Mouse (Mus musculus) activated CD4-positive, CD25-positive, alpha-beta regulatory T cell, adult 9 weeks (primary cell): ENCODE results near the gene Epha6. TPM values are rescaled to one million over a fixed set of nuclear protein-coding genes. Genes with fewer than 3 reads are reported as not detected.

Source experiments
- polyA plus RNA-seq: library from polyadenylated mRNA; unstranded; fragments of 100-300 nt; shearing (Covaris generic); gene quantifications from one replicate; pipeline ENCODE4 v1.2.1, GENCODE M21; 2017

The Epha6 gene
- polyA plus RNA-seq, result not detected

DNA sequence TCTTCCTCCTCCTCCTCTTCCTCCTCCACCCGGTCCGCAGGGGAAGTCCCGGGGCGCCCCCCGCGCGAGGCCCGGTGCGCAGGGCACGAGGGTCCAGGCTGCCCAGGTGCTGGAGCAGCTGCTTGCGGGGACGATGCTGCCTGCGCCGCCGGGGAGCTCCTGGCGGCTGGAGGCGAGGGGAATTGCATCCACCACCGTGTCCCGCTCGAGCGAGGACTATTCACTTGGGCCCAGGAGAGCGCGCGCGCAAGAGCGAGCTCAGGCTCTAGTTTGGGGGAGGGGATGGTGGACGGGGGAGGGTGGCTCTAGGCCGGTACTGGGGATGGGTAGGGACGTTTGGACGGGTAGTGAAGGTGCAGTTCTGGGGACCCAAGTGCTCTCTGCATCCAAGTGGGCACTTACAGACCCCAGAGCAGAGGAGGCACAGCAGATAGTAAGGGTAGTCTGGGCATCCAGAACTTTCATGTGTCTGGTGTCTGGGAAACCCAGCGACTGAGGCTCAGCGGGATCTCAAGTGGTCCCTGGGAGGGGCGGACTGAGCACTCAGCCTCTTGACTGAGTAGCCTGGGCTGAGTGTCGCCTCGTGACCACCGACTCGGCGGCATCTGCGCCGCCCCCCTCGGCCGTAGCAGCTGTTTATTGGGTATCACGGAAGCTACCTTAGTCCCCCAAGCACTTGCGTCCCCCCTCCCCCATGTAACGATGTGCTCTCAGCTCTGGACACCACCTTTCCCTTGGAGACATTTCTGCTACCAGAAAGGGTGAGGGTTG, at the start of gene Epha6:
Epha6 (minus strand) TSS at position 471 of the 771 bp plus-strand sequence.

DNA sequence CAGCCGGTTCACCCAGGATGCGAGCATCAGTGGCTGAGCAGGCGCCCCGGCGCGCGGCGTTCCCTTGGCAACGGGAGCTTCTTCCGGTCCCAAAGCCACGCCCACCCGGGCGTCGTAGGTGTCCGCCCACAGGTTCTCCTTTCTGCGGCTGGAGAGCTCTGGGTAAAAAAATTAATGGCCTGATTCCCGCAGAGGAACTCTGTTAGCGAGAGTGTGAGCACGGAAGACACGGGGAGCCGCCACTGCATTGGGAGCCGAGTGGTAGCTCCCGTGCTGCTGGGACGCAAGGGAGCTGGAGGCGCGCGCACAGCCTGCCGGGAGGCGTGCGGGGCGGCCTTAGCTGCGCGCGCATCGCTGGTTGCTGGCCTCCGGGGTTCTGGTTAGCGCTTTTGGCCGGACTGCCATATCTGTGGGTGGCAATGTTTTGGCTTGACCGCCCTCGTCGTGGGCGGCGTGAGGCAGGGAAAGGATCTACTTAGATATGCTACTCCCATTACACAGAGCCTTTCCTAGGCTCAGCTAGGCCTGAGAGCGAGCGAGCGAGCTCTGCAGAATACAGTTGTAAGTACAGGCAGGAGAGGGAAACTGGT, 966.1 kb downstream of the Epha6 start, which contains the start of gene Arl6:
Arl6 (minus strand) TSS at position 290 of the 590 bp plus-strand sequence.

